Mouse (Mus musculus): ENCODE results near the gene Rgcc.

GRCm38 (mm10) chr14:79266408-79266807 is 35.0 kb downstream of the Rgcc start:
- no peak for TF ChIP-seq EP300 (IDR thresholded peaks at IDR 0.05; ENCODE audit: low read depth)
- TF ChIP-seq CTCF (IDR thresholded peaks at IDR 0.05; ENCODE audit: low read depth), result no peak
